Mouse (Mus musculus) heart, postnatal 10 days (tissue): ENCODE data around the gene Bco2. TPM values are rescaled to one million over a fixed set of nuclear protein-coding genes. Genes with fewer than 3 reads are reported as not detected.

ENCODE experiments used
- DNase-seq, 2 experiments: peaks; one replicate each; pipeline ENCODE4 v3.0.0; 2021
- intact Hi-C: fragments of 180-260 bp; cut with DNase I; formaldehyde crosslinking; loops from one replicate; pipeline ENCODE4 v1.15.1; 2025
- total RNA-seq, 2 experiments: library from RNA; stranded (reverse); gene quantifications; 2 replicates each; pipeline ENCODE4 v1.2.3; 2021

Gene Bco2
- total RNA-seq, 2 experiments from 2014 or later = 0.19 to 0.20 TPM

DNA sequence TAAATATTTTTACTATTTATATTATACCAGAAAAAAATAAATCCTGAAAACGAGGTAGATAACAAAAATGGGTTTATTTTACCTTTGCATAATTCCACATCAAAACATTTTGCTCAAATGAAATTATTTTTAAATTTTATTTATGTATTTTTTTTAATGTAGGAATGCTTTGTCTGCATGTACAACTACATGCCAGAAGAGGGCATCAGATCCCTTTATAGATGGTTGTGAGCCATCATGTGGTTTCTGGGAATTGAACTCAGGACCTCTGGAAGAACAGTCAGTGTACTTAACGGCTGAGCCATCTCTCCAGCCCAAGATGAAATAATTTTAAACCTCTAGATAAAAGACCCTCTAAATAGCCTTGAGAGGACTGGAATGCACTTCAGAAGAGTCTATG is 33.4 kb downstream of the Bco2 start:
- no peak for DNase-seq
- intact Hi-C loops = no loop called here

GRCm38 (mm10) chr9:50520748-50521147 is 34.2 kb downstream of the Bco2 start:
- intact Hi-C loops = no loop called here

DNA sequence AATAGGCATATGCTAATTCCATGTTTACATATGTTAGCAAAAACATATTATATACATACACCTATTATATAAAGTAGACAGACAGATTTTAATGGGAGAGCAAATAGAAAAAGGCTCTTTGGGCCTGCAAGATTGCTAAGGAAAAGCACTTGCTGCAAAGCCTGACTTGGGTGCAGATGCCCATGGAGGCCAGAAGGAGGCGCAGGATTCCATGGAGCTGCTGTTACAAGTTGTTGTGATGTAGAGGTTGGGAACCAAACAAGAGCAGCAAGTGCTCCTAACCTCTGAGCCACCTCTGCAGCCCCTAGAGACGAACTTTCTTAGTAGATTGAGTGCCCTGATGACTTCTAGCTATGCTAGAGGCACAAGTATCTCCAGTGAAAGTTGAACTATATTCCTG is 36.2 kb downstream of the Bco2 start:
- intact Hi-C loops = no loop called here

More at GRCm38 (mm10) chr9:50520748-50521147, 34.2 kb downstream of the Bco2 start:
- no peak for DNase-seq

GRCm38 (mm10) chr9:50515462-50515861 is 39.5 kb downstream of the Bco2 start:
- intact Hi-C loops = no loop called here
- DNase-seq = no peak

More for the DNA sequence above, 36.2 kb downstream of the Bco2 start:
- DNase-seq = peak; percentile 22 to 46

DNA sequence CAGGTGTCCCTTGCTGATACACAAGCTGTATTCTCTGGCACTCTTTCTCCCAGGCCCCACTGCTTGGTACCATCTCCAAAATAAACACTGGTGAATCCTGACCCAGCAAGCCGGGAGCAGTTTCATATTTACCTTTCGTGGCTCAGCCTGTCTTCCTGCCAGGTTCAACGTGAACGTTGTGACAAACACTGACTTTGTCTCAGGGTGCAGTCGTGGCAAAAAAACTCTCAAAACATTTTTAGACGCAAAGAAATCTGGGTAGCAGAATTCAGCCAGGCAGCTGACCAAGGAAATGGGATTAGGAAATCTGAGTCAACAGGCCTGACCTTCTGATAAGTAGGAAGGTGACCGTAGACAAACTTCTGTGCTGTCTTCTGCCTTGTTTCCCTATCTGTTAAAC is 47.4 kb downstream of the Bco2 start:
- no peak for DNase-seq
- intact Hi-C loops = no loop called here

DNA sequence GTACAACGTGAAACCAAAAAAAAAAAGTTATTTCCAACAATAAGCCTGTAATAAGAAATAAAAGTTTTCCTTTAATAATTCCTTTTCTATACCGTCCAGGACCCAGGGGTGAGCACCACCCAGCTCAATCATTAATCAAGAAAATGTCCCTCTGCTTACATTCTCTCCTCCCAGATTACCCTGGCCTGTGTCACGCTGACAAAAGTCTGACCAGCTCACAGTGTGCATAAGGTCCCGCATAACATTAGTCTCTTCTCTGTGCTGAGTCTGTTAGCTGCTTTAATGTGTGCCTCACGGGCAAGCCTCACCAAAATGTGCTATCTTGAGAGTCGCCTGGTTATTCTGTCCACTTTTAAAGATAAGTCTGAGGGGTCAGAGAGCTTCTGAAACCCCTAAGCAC is 49.6 kb downstream of the Bco2 start:
- DNase-seq = no peak
- intact Hi-C loops = no loop called here

DNA sequence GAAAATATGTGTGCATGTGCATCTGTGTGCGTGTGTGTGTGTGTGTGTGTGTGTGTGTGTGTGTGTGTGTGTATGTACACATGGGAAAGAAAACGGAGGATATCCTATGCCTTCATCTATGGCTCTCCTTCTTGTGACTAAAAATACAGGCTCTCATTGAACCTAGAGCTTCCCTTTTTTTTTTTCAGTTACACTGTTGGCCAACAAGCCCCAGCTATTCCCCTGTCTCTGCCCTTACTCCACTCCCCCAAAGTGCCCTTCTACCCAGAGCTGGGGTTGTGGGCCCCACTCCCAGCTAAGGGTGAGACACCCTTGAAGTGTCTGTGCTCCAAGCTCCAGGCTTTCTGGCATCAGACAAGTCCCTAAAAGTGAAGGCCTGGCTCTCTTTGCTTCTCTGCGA is 52.0 kb downstream of the Bco2 start:
- intact Hi-C loops = no loop called here
- no peak for DNase-seq

GRCm38 (mm10) chr9:50500974-50501501 is 53.9 kb downstream of the Bco2 start:
- intact Hi-C loops = no loop called here
- peak; percentile 23 to 34 for DNase-seq

DNA sequence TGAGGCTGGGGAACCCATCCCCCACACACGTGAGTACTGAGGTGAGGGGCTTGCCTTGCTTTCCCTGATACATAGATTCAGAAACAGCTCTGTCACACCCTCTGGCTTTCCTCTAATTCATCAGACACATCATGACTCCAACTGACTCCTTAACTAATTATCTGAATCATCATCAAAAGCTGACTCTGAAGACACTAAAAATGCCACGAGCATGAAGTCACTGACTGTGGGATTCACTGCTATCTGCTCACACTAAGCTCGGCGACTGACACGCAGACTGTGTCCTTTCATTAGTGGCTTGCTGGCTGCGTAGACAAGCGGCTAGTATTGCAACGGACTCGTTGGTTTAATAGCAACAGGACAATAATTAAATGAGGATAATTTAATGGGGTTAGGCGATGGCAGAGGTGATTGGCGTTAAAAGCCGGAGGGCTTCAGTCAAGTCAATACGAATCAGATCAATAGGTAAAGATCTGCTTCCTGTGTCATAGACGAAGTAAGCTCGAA is 54.5 kb downstream of the Bco2 start:
- no peak for DNase-seq
- intact Hi-C loops = no loop called here

DNA sequence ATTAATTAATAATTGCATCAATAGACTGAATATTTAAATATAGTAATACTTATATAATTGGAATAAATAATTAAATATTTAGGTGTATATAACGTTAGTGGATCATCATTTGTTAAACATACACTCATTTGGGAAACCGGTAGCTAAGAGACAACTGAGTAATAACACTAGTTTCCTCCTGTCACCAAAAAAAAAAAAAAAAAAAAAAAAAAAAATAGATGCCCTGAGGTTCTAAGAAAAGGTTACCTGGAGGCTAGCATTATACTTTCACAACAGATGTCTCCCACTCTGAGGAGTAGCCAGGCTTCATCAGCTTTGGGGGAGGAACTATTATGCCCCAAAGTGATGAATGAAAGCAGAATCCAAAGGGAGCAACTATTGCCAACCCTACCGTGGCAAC is 55.2 kb downstream of the Bco2 start:
- DNase-seq = no peak
- intact Hi-C loops = no loop called here

GRCm38 (mm10) chr9:50498815-50499214 is 56.2 kb downstream of the Bco2 start:
- intact Hi-C loops = no loop called here
- no peak for DNase-seq

DNA sequence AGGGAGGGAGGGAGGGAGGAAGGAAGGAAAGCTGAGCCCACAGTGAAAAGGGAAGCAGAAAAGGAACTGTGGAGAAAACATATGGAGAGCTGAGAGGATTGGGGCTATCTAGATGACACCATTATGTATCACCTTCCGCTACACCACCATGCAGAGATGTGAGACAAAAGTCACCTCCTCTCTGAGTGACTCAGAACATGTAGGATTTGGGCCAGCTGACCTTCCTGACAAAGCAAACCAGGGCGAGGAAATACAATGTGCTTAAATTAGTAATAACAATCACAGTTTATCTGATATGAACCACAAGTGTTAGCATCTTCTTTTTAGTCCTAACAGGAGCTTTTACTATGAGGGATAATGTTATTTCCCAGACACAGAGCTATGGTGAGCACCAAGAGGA is 57.4 kb downstream of the Bco2 start:
- intact Hi-C loops = no loop called here
- no peak for DNase-seq

- DNase-seq = no peak
- intact Hi-C loops = no loop called here
Observed at GRCm38 (mm10) chr9:50497076-50497475, 57.9 kb downstream of the Bco2 start.

DNA sequence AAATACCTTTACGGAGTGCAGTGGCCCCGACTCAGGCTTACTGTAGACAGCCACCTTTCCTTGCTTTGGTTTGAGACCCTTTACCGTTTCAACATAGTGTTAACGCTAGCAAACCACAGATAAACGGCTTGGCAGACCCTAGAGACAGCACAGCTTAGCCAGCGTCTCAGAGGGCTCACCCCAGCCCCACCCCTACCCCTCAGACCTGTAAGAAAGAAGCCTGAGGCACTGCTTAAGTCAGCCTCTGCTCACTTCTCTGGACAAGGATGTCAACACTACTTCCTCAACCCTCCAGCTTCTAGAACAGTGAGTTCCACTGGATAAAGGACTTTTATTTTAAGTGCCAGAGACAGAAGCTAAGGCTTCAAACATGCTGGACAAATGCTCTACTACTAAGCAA is 58.4 kb downstream of the Bco2 start:
- intact Hi-C loops = no loop called here

DNA sequence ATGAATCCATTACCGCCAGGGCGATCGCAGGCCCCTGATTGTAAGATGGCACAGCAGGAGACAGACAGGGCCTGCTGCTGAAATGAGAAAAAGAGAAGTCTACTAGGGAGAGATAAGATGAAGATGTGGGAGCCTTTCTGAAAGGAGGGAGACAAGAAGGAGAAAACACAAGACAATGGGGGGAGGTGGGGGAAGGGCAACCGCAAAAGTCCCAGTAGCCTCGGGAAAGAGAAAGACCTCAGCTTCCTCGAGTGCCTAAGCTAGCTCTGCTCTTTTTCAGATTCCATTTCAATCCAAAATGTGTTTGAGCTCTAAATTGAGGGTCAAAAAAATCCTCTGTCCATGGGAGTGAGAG is 58.9 kb downstream of the Bco2 start:
- DNase-seq = no peak
- intact Hi-C loops = no loop called here

More for the DNA sequence above, 58.4 kb downstream of the Bco2 start:
- no peak for DNase-seq

- peak in 1 of 2 experiments; percentile 14 for DNase-seq
- intact Hi-C loops = no loop called here
Observed at GRCm38 (mm10) chr9:50495405-50496150, 59.4 kb downstream of the Bco2 start.

DNA sequence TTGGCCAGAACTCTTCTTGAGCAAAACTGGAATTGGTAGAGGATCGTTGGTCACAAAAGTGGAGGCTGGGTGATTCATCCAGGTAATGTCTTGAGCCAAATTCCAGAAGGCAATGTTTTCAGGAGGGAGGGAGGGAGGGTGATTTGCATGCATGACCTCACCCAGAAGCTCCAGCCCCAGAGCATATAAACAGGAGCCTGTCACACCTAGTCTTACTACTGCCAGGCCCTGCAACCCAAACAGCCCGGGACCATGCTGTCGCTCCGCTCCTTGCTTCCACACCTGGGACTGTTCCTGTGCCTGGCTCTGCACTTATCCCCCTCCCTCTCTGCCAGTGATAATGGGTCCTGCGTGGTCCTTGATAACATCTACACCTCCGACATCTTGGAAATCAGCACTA is 60.7 kb downstream of the Bco2 start, which contains the start of gene Plet1:
TSS of gene Plet1 (plus strand) at position 215 of the 400 bp plus-strand sequence.
- DNase-seq = no peak
- intact Hi-C loops = no loop called here

- no peak for DNase-seq
- intact Hi-C loops = no loop called here
Observed at GRCm38 (mm10) chr9:50493777-50494176, 61.2 kb downstream of the Bco2 start.

DNA sequence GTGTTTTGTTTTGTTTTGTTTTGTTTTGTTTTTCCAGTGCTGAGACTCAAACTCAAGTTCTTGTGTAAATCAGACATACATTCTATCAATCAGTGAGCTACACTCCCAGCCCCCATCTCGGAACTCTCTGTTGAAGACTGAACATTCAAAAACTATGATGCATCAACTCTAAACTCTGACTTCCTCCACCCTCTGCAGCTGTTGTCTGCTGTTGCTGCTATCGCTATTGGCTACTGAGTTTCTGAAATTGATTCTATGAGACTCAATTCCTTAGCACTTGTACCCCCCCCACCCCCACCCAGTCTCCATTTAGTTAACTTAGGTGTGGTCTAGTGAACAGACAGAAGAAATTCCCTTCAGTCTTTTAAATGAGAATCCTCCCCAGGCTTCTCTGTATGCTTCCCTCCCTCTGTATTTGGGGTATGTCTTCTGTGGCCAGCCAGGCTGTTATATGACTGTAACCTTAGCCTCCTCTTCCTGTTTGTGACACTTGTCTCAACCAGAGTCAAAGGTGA is 63.4 kb downstream of the Bco2 start:
- intact Hi-C loops = no loop called here
- DNase-seq = no peak

DNA sequence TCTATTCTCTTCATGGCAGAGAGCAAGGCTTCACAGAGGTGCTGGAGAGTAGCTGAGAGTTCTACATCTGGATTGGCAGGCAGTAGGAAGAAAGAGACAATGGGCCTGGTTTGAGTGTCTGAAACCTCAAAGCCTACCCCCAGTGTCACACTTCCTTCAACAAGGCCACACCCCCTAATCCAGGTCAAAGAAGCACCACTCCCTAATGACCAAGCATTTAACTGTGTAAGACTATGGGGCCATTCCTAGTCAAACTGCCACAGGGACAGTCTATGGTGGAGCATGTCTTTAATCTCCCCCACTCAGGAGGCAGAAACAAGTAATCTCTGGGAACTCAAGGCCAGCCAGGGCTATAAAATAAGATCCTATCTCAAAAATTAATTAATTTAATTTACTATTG is 64.1 kb downstream of the Bco2 start:
- intact Hi-C loops = no loop called here
- no peak for DNase-seq

DNA sequence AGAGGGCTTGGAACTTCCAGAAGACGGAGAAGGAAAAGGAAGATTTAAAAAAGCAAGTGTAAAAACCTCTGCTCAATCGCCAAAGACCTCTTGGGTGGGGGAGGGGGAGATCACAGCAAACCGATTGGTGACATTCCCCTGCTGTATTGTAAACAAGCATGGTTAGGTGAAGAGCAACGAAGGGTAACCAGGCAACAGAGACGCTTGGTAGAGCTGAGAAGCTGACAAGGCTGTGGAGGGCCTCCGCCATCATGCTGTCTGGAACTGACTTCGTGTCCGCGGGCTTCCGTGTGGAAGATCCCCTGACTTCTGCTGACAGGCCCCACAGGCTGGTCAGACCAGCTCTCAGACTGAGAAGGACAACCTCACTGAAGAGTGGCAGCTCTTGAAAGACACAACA is 69.5 kb downstream of the Bco2 start:
- DNase-seq = no peak
- intact Hi-C loops = no loop called here
